Mouse (Mus musculus) ovary, postnatal 14 days (tissue): ENCODE measurements around the gene Robo1.

Experiments
- DNase-seq: peaks from one replicate; pipeline ENCODE4 v3.0.0; 2022; ENCODE audit warnings: low spot score

The Robo1 gene

DNA sequence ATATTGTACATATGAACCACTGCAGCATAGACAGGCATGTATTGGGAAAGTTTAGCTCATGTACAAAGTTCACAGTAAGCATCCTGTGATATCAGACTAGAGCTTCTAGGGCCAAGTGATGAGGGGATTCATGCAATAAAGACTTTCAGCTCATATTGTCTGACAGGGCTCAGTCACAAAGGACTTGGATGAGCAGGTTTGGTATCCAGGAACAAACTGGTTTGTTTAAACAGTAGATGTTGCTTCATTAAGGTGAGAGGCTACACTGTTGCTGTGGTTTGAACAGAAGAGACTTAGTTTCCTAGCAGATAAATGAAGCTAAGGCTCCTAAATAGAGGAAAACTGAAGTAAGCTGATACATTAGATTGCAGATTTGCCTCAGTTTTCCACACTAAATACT lies 626.8 kb downstream of the Robo1 start:
- DNase-seq, result no peak

DNA sequence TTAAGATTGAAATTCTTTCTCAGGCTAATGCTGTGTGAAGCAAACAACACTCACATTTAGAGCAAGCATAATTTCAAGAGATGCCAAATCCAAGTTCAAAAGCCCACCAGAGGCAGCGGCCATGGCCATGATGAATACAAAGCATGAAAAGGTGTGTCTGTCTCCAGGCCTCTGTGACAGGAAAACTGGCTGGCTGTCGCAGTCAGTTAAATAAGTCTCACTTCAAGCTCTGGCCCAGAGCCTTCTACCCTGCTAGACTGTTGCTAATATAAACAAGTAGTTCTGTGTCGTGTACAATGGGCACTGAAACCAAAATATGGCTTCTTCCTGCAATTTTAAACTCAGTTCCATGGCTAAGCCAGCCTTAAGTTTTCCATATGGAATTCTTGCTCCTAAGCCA lies 629.1 kb downstream of the Robo1 start:
- DNase-seq, result no peak

DNA sequence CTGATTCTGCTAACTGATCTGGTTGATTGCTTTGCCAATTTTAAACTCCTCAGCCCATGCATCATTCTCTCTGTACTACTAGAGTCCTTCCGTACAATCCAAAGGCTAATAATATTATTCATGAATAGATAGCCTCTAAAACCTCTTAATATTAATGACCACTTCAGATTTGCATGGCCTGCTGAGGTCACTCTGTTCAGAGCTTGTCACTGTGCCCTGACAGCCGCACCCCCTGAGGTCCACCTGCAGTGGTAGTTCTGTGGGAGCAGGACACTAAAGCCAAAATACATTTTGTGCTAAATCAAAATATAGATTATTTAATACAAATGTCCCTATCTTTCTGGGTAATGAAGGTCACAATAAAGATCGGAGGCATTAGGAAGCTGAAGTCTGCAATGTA lies 631.8 kb downstream of the Robo1 start:
- DNase-seq, result no peak

DNA sequence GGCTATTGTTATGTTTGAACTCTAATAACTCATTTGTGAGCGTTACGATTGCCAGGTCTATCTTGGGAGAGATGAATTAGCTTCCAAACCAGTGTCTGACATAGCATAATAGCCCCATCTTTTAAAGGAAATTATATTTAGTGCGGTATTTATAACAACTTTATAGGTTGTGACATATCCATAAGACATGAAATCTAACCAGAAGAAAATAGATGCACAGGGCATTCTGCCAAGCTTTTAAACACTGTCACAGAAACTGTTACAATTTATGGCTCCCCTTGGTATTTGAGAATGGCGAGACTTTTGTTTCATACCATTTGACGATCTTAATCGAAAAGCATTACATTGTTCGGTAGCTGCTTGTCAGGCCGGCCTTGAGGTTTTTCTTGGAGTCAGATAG lies 632.7 kb downstream of the Robo1 start:
- no peak for DNase-seq

DNA sequence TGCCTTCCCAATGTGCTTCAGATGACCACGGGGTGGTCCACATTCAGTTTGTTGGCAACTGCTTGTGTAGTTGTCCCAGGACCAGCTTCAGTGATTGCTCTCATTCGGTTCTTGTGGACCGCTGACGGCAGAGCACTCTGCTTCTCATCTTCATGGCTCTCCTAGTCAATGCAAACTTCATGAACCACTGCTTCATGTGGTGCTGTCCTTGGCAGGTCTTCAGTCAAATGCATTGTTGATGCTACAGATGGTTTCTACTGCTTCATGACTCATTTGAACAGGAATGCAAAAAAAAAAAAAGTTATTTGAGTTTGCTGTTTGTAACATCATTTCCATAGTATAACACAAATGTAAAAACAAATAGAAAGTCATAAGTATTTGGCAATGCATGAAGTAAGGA lies 636.3 kb downstream of the Robo1 start:
- no peak for DNase-seq

DNA sequence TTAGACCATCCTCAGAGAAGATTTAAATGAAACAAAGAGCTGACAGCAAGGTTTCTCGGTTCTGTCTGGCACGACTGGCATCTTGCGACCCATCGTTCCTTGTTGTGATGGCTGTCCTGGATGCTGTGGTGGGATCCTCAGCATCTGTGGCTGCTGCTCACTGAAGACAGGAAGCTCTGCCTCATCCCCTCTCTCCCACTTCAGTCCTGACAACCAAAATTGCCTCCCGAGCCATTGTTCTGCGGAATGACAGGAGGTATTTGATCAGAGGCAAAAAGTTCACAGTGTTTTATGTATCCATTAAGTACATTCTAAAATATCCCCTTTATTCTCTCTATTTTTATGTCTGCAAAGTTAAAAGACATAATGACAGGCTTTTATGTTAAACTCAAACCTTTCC lies 643.9 kb downstream of the Robo1 start:
- no peak for DNase-seq

DNA sequence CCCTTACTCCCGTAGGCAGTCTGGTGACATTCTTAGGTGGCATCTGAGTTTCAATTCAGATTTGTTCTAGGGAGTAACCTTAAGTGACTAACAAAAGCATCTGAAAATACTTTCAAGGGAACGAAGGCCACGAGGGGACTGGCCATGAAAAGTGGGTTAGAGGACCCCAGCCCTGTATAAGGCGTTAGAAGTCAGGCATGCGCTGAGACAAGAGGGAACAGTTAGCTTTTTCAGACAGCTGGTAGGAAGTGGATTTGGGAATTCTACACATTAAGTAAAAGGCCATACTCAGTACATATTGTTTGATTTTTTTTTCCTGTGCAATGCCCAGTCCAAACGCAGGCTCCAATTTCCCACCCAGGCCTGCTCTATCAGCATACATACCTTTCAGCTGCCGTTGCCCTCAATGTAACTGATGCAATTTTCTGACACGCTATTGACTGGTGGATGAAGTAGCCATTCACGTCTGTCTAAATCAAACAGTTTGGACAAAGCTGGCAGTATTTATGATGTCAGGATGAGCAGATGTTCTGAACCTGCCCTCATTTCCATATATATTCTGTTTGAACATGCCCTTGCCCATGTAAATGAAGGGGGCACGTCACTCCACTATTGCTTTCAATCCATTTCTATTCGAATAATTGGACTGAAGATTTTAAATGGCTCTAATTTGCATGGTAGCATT lies 651.1 kb downstream of the Robo1 start:
- DNase-seq, result no peak

DNA sequence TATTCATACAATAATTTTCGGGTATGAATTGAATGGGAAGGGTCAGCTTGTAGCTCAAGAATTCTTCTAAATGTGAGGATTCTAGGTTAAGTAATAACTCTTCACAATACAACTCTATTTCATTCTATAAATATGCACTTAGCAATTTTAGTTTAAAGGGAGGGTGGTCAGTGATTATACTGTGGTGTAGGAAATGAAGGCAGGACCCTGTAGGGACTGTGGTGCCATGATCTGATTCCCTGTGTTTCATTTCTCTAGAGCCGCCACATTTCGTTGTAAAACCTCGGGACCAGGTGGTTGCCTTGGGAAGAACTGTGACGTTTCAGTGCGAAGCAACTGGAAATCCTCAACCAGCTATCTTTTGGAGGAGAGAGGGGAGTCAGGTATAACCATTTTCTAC lies 651.7 kb downstream of the Robo1 start:
- no peak for DNase-seq

DNA sequence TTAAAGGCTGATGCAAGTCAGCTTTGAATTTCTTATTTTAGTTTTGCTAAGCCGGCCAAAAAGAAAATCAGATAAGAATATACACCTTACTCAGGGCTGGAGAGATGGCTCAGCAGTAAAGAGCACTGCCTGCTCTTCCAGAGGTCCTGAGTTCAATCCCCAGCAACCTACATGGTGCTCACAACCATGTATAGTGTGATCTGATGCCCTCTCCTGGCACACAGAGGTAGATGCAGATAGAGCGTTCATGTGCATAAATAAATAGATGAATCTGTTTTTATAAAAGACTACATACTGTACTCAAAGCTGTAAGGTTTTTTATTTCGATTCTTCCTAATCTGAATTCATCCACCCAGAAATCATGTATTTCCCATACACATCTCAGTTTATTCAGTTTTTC lies 655.7 kb downstream of the Robo1 start:
- DNase-seq, result no peak

DNA sequence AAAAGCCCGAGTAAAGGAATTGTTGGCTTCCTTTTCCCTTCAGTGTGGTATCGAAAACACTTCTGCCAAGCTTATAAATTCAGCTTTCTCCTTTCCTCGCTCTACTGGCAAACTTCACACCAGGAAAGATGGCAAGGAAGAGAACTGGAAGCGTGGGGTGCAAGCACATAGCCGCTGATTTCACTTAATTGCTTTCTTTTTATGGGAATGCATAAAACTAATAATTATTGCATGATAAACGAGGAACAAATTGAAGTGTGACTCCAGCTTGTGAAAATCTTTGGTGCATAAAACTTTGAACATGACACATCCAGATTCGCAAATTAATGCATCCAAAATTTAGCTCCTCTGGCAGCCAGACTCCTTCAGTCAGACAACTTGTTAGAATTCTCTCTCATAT lies 659.4 kb downstream of the Robo1 start:
- DNase-seq, result no peak

DNA sequence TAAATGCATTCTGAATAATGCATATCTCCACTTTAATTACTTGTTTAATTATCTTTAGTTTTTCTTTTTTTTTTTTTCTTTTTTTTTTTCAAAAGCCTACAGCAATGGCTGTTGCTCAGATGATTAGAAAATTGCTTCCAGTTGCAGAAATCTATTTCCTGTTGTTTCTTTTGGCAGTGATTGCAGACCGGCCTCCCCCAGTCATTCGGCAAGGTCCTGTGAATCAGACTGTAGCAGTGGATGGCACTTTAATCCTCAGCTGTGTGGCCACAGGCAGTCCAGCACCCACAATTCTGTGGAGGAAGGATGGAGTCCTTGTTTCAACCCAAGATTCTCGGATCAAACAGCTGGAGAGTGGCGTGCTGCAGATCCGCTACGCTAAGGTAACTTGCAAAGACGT lies 661.9 kb downstream of the Robo1 start:
- no peak for DNase-seq

DNA sequence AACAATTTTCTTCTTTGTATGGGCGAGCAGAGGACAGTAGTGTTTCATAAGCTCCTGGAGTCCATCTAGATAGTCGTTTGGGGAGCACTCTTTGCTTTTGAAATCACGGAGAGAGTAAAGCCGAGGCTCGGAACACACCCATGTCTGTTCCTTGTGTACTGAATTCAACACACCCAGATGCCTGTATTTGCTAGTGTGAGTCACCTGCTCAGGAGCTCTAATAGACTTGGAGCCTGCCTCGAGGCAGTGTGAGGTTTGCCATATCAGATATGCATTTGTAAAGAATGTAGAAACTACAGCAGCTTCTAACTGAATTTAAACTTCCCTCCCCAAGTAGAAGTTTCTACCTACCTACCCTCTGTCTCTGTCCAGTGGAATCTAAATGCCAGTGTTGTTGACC lies 665.6 kb downstream of the Robo1 start:
- no peak for DNase-seq

DNA sequence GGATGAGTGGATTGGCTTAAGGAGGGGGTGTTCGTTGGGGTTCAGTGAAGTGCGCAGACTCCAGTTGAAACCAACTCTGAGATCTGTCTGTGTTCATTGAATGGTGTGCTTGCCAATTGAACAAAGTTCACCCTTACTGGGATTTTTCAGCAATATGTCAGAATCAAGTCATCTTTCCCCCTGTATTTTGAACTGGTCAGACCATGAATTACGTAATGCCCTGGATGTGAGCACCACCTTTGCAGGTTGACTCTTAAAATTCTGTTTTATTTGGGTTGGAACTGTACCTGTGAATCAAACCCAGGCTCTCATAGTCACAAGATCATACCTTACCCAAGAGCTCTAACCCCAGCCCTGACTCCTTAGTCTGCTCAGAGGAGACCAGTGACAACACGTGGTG lies 666.6 kb downstream of the Robo1 start:
- no peak for DNase-seq

DNA sequence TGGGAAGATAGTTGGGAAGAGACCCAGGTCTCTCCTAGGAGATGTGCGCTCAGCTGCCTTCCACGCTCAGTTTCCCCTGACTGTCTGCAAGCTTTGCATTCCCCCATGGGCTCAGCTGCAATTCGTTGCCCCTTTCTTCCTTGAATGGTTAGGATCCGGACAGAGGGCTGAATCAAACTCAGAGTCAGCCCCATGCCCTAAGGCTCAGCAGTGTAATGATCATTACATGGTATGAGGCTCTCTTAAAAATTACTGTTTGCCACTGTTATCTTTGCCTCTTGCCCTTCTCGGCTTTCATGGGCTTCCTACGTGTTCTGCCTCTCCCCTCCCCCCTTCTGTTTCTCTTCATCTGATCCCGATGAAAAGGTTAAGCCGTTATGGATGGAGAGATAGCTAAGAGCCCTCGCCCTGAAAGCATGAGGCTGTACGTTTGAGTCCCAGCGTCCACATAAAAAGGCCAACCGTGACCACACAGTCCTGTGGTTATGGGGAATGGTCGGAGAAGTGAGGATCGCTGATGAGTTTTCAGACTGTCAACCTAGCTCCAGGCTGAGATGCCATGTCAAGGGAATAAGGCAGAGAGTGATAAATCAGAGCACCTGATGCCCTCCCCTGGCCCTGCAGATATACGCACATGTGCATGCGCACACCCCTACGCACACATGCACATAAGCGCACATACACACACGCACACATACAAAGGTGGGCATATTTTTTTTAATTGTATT lies 668.9 kb downstream of the Robo1 start:
- DNase-seq, result no peak

DNA sequence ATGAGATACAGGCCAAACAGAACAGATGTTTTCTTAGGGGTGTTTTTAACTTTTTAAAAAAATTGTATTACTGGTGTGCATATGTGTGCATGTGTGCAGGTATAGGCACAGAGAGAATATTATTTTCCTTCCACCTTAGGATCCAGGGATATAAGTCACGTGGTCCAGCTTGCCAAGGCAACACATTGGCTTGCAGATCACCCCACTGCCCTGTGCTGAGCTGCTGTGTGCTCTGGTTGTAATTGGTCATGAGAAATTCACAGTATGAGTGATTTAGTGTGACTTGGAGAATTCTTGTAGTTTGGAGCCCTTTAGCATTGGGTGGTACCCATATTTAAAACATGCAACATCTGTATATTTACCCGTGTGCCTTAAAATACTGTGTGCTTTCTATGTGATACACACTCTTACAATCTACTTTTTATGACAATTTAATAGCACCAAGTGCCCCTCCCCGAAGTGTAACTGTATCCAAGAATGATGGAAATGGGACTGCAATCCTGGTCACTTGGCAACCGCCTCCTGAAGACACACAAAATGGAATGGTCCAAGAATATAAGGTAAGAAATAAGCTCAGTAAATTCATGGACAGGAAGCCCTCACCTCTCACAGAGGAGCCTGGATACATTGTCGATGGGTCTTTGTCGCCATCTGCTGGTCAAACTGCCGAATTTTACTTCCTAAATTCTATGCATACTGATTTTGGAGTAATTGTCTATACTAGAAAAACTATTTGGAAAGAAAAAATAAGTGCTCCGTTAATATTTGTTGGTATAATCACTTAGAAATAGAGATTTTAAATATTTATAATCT lies 671.5 kb downstream of the Robo1 start:
- peak; percentile 68 for DNase-seq

DNA sequence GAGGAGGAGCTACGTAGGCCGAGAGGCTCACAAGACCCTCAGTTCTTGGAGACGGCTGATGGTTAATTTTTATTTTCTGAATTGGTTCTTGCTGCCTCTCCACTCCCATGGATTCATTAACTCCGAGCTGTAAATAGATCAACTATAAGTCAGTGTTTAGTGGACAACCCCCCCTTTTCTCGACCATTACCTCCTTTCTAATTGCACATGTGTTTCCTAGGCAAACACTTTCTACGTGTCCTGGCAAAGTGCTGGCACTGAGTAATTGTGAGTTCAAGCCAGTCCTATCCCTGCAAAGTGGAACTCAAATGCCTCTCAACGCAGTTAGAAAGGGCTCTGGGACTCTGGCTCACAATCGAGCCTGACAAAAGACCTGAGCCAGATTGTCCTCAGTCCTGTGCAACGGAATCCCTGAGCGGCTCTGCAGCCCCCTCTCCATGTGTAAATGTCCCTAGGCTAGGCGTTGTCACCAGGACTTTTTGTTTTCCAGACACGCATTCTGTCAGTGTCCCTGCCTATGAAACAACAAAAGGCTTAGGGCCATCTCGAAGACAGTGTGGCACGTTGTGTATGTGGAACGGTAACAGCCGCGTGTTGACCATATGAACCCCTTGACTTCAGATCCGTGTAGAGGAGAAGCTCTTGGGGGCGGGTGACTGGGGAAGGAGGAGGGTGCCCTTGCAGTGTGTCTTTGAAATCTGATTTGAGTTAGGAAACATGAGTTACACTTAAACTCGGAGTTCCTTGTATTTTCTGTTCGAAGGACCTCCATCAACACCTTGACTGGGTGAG lies 682.5 kb downstream of the Robo1 start:
- DNase-seq, result no peak

DNA sequence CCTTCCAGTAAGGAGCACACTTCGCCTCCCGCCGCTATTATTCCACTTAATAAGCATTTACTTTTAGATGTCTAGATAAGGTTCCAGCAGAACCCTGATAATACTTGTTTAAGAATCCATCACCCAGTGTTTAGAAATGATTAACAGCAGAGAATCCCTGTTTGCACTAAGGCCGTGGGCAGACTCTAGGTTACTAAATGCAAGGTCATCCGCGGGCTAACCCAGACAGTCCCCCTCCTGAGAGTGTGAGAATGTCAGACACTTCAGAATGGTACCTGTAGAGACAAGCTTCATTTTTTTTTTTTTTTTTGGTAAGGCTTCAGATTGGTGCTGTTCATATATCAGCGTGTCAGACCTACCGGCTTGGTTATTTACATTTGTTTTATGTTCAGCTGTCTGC lies 685.1 kb downstream of the Robo1 start:
- DNase-seq, result no peak

DNA sequence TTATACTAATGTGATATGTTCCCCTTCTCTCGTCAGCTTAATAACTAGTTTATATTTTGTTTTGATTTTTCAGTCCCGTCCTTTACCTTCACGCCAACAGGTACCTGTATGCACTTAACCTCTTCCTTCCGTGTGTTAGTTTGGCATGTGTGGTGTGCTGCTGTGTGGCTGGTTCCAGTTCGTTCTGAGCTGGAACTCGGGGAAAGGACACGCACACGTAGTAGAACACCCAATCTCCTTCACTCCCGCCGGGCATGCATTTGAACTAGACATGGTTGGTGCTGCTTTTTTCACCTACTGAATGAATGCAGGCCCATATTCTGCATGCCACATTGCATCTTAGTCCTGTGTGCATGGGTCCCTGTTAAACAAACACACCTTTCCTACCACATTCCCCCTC lies 685.5 kb downstream of the Robo1 start:
- DNase-seq, result no peak

DNA sequence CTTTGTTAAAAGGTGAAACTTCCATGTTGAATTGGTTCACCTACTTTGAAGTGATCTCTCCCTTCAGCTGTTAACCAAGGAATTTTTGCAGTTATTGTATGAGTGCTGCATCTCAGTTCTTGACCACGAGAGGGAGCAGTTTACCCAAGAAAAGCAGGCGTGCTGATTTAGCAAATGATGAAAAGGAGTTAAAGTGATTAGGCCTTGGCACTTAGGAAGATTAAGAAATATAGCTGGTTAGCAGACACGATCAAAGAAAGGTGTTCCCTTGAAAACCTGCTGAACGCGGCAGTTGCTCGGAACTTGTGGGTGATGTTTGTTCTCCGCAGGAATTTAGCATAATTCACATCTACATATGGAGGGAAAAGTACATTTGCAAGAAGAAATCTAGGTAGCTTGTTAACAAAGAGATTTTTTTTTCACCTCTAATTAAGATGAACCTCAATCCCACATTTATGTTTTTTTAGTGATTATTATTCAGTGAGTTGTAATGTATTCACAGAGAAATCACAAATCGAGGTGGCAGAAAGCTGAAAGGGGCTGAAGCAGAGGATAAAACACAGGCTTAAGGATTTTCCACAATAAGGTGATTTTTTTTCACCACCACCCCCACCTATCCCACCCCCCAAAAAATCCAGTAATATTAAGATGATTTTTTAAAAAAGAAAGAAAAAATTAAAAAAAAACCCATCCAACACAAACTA lies 687.3 kb downstream of the Robo1 start:
- peak; percentile 50 for DNase-seq

DNA sequence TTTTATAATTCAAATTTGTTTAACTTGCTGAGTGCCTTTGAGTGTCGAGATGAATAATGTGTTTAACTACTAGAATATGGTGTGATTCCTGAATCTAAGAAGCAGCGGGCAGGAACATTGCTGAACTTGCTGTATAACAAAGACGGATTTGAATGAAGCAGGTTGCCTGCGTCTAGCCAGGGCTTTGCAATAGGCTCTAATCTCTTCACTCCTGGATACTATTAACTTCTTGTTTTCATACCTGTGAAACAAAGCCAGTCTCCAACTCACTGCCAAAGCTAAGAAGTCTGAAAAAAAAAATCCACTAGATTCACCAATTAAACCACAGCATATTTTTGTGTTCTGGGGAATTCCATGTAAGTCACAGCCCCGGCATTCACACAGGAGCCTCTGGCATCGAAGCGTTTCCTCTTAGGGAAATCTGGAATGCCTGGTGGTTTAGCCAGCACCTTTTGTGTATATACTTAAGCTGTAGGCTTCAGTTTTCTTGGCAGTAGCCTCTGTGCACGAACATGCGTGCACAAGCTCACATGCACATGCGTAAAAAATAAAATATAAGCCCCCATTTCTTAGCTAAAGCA lies 687.9 kb downstream of the Robo1 start:
- no peak for DNase-seq

DNA sequence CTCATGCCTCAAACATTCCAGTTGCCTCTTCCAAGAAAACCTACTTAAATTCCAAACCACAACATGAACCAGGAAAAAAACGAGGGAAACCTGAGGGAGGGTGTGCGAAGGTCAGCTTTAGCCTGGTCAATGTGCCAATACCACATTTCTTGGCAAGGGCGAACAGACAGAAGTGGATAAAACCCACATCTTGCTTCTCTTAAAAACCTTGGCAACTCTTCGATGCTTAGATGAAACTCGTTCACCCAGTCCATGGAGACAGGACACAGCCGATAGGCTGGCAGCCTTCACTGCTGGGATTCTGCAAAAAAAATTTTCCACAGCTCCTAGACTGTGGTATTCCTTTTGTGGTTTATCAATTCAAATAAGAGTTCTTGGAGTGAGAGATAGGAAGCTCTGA lies 690.6 kb downstream of the Robo1 start:
- no peak for DNase-seq
